8 mouse cellular contexts compared by ENCODE assay signal in genomic region chr2:127070879-127071278, GRCm38 (mm10). TPM values are rescaled to one million over a fixed set of nuclear protein-coding genes. Genes with fewer than 3 reads are reported as not detected.
DNase-seq lines count a peak whose midpoint lies in the region; ATAC-seq and TF ChIP-seq lines count a peak whose summit lies in the region.

No protein-coding gene starts in this region.

- peak overlapping the region; percentile 74 for H3K9ac ChIP-seq in hindbrain, embryonic 11.5 days (ENCODE audit: low read depth, low read length)
- peak overlapping the region; percentile 70 for H3K9ac ChIP-seq in midbrain, embryonic 12.5 days (replicated peaks)

- H3K36me3 ChIP-seq in kidney, adult 2 months (ENCODE audit: control insufficient read depth, insufficient read depth, low read length): no peaks in the 10 kb centered on the region; the same call in 1 of the 2 replicates
- no peaks in the 10 kb centered on the region for H3K36me3 ChIP-seq in hindbrain, embryonic 11.5 days (ENCODE audit: control insufficient read depth, insufficient read depth, low read length)
- peaks cover 7% of the 10 kb centered on the region; the same call in 1 of the 2 replicates for H3K36me3 ChIP-seq in midbrain, embryonic 12.5 days

- peak overlapping the region; percentile 83 for H3K4me3 ChIP-seq in kidney, adult 2 months (ENCODE audit: insufficient read depth, low read depth, low read length)
- H3K4me3 ChIP-seq in bone marrow, adult 2 months (replicated peaks; ENCODE audit: control insufficient read depth, low read depth, low read length): peak overlapping the region; percentile 64
- H3K4me3 ChIP-seq in hindbrain, embryonic 11.5 days (ENCODE audit: low read depth, low read length): peak overlapping the region; percentile 59
- peak overlapping the region; percentile 72 for H3K4me3 ChIP-seq in midbrain, embryonic 12.5 days

- 9% methylated on average over 9 of the region's 9 CpGs for WGBS in kidney, adult 2 months
- WGBS in bone marrow, adult 2 months: 4% methylated on average over 9 of the region's 9 CpGs
- 13% methylated on average over 7 of the region's 9 CpGs for WGBS in hindbrain, embryonic 11.5 days
- 12% methylated on average over 9 of the region's 9 CpGs for WGBS in midbrain, embryonic 12.5 days

- no peak for TF ChIP-seq CTCF in kidney, adult 2 months (conservative IDR thresholded peaks at IDR 0.05; ENCODE audit: insufficient read depth, insufficient read length, low read depth, low read length)
- no peak for TF ChIP-seq CTCF in bone marrow, adult 2 months (IDR thresholded peaks at IDR 0.05; ENCODE audit: control insufficient read depth, insufficient read depth, low read length)

- H3K27ac ChIP-seq in kidney, adult 2 months (ENCODE audit: insufficient read depth, low read depth, low read length): peak overlapping the region; percentile 54; the same call in 1 of the 2 replicates
- peak overlapping the region; percentile 35; the same call in 1 of the 2 replicates for H3K27ac ChIP-seq in bone marrow, adult 2 months (ENCODE audit: control insufficient read depth, insufficient read depth, low read depth, low read length, poor library complexity)
- 0 out of 2 replicates have a peak overlapping the region, but pooled peaks have one; percentile 30 for H3K27ac ChIP-seq in hindbrain, embryonic 11.5 days (ENCODE audit: low read depth, low read length)
- H3K27ac ChIP-seq in midbrain, embryonic 12.5 days (replicated peaks): peak overlapping the region; percentile 42; the same call in 1 of the 2 replicates

- no peaks in the 10 kb centered on the region for H3K9me3 ChIP-seq in hindbrain, embryonic 11.5 days (ENCODE audit: control insufficient read depth, low read length)
- no peaks in the 10 kb centered on the region for H3K9me3 ChIP-seq in midbrain, embryonic 12.5 days

- peak; percentile 77 for ATAC-seq in hindbrain, embryonic 11.5 days (ENCODE audit: low FRiP score)
- peak; percentile 62 for ATAC-seq in midbrain, embryonic 12.5 days (ENCODE audit: low FRiP score, low read depth)

- H3K4me1 ChIP-seq in kidney, adult 2 months (ENCODE audit: control insufficient read depth, insufficient read depth, low read length): peaks cover 7% of the 10 kb centered on the region
- H3K4me1 ChIP-seq in bone marrow, adult 2 months (ENCODE audit: control insufficient read depth, insufficient read depth, low read length): no peaks in the 10 kb centered on the region; the same call in 1 of the 2 replicates
- no peaks in the 10 kb centered on the region for H3K4me1 ChIP-seq in hindbrain, embryonic 11.5 days (replicated peaks; ENCODE audit: control insufficient read depth, insufficient read depth, low read length)
- H3K4me1 ChIP-seq in midbrain, embryonic 12.5 days: peaks cover 12% of the 10 kb centered on the region

- TF ChIP-seq POLR2A in kidney, adult 2 months (IDR thresholded peaks at IDR 0.05; ENCODE audit: low read depth, low read length): no peak
- TF ChIP-seq POLR2A in bone marrow, adult 2 months (IDR thresholded peaks at IDR 0.05; ENCODE audit: borderline replicate concordance, control insufficient read depth, low read depth, low read length): no peak

- no peaks in the 10 kb centered on the region for H3K27me3 ChIP-seq in kidney, adult 2 months (replicated peaks; ENCODE audit: control insufficient read depth, insufficient read depth, low read length)
- no peaks in the 10 kb centered on the region for H3K27me3 ChIP-seq in hindbrain, embryonic 11.5 days (ENCODE audit: control insufficient read depth, insufficient read depth, low read length)
- no peaks in the 10 kb centered on the region for H3K27me3 ChIP-seq in midbrain, embryonic 12.5 days

- peak; percentile 11 for DNase-seq in kidney, adult 2 months
- no peak for DNase-seq in kidney, adult 18-20 months
- DNase-seq in hindbrain, embryonic 11.5 days (ENCODE audit: low spot score): no peak
- no peak for DNase-seq in gastrocnemius, postnatal 10 days
- no peak for DNase-seq in thymus, postnatal 14 days
- no peak for DNase-seq in spleen, postnatal 4 days (ENCODE audit: low spot score in 2 of 2)

- peak overlapping the region; percentile 51 for H3K4me2 ChIP-seq in hindbrain, embryonic 11.5 days (replicated peaks; ENCODE audit: low read depth, low read length)
- peak overlapping the region; percentile 71 for H3K4me2 ChIP-seq in midbrain, embryonic 12.5 days (replicated peaks)

RNA-seq across cellular contexts. Expression of gene Blvra, which starts 0.4 kb away (rescaled TPM):
- polyA plus RNA-seq in kidney, adult 2 months (2012; rRNA removed): 30.1 and 43.3 TPM in 2 replicates
- polyA plus RNA-seq in bone marrow, adult 2 months (2011; ENCODE audit: insufficient read depth, insufficient read length, low replicate concordance, missing spikeins): 36.1 and 44.3 TPM in 2 replicates
- 23.5 and 24.1 TPM in 2 replicates for polyA plus RNA-seq in hindbrain, embryonic 11.5 days (2014; fragmentation: Nextera tagmentation; extraction: Ambion mirVana)
- polyA plus RNA-seq in midbrain, embryonic 12.5 days (2016; fragmentation: Nextera tagmentation; extraction: Ambion mirVana): 22.8 and 28.1 TPM in 2 replicates
- total RNA-seq in gastrocnemius, postnatal 10 days (2021): 10 to 100 TPM; 15.5 to 16.4 TPM
